Mouse (Mus musculus): Measurements from ENCODE around the gene Actg1. TPM values are rescaled to one million over a fixed set of nuclear protein-coding genes. Genes with fewer than 3 reads are reported as not detected.

Gene Actg1
- 700 and 751 TPM in 2 replicates for total RNA-seq (2014; rRNA removed; ENCODE audit: low replicate concordance)
- polyA plus RNA-seq (2015; fragmentation: Nextera tagmentation; extraction: Ambion mirVana), result 639 and 714 TPM in 2 replicates

GRCm38 (mm10) chr11:120347791-120348683, at the start of gene Actg1:
Gene Actg1 (minus strand): TSS chr11:120348542.
- H3K4me1 ChIP-seq (ENCODE audit: control insufficient read depth, insufficient read depth), result peaks cover 15% of the 10 kb centered on the region
- no peaks in the 10 kb centered on the region for H3K9me3 ChIP-seq (replicated peaks; ENCODE audit: control insufficient read depth, low read length)
- peak within 1 kb of the TSS; percentile 99 for H3K27ac ChIP-seq (ENCODE audit: low read depth)
- peak within 1 kb of the TSS; percentile 100 for H3K9ac ChIP-seq (replicated peaks; ENCODE audit: low read depth, low read length)
- DNase-seq (ENCODE audit: low spot score) (peak; percentile 90), ATAC-seq (ENCODE audit: insufficient read depth, low read depth) (peak; percentile 61)
- under 1% methylated on average over 71 of the region's 103 CpGs for WGBS
- TF ChIP-seq CTCF (IDR thresholded peaks at IDR 0.05; ENCODE audit: low read depth) (no peak), EP300 (IDR thresholded peaks at IDR 0.05; ENCODE audit: low read depth) (no peak)
- H3K36me3 ChIP-seq (replicated peaks; ENCODE audit: control insufficient read depth, insufficient read depth, low read length), result peaks cover 13% of the 10 kb centered on the region
- peak within 1 kb of the TSS; percentile 98 for H3K4me3 ChIP-seq (ENCODE audit: low read depth, low read length)
- H3K27me3 ChIP-seq (ENCODE audit: control insufficient read depth, insufficient read depth, low read length), result no peaks in the 10 kb centered on the region
- H3K4me2 ChIP-seq (ENCODE audit: low read depth, low read length), result peak within 1 kb of the TSS; percentile 85

- Histone ChIP-seq H3K9ac (replicated peaks; ENCODE audit: low read depth, low read length) (no peak overlapping the region), H3K27ac (ENCODE audit: low read depth) (no peak overlapping the region), H3K4me1 (ENCODE audit: control insufficient read depth, insufficient read depth) (no peaks in the 10 kb centered on the region), H3K4me3 (ENCODE audit: low read depth, low read length) (no peak overlapping the region), H3K27me3 (ENCODE audit: control insufficient read depth, insufficient read depth, low read length) (no peaks in the 10 kb centered on the region), H3K9me3 (replicated peaks; ENCODE audit: control insufficient read depth, low read length) (no peaks in the 10 kb centered on the region), H3K4me2 (ENCODE audit: low read depth, low read length) (no peak overlapping the region), H3K36me3 (replicated peaks; ENCODE audit: control insufficient read depth, insufficient read depth, low read length) (peaks cover 81% of the 10 kb centered on the region)
- no peak for TF ChIP-seq EP300 (IDR thresholded peaks at IDR 0.05; ENCODE audit: low read depth)
- no peak for TF ChIP-seq CTCF (IDR thresholded peaks at IDR 0.05; ENCODE audit: low read depth)
- 70% methylated on average over 2 of the region's 2 CpGs for WGBS
- DNase-seq (ENCODE audit: low spot score) (no peak), ATAC-seq (ENCODE audit: insufficient read depth, low read depth) (no peak)
These were observed 49.3 kb upstream of the Actg1 start for GRCm38 (mm10) chr11:120397602-120398001.

- Histone ChIP-seq H3K4me3 (ENCODE audit: low read depth, low read length) (no peak overlapping the region), H3K36me3 (replicated peaks; ENCODE audit: control insufficient read depth, insufficient read depth, low read length) (peaks cover 68% of the 10 kb centered on the region), H3K9me3 (replicated peaks; ENCODE audit: control insufficient read depth, low read length) (no peaks in the 10 kb centered on the region), H3K27me3 (ENCODE audit: control insufficient read depth, insufficient read depth, low read length) (no peaks in the 10 kb centered on the region), H3K4me2 (ENCODE audit: low read depth, low read length) (no peak overlapping the region), H3K27ac (ENCODE audit: low read depth) (no peak overlapping the region), H3K9ac (replicated peaks; ENCODE audit: low read depth, low read length) (no peak overlapping the region), H3K4me1 (ENCODE audit: control insufficient read depth, insufficient read depth) (no peaks in the 10 kb centered on the region)
- no peak for DNase-seq (ENCODE audit: low spot score)
- WGBS, result 56% methylated on average over 4 of the region's 4 CpGs
- no peak for TF ChIP-seq EP300 (IDR thresholded peaks at IDR 0.05; ENCODE audit: low read depth)
- TF ChIP-seq CTCF (IDR thresholded peaks at IDR 0.05; ENCODE audit: low read depth), result no peak
- ATAC-seq (ENCODE audit: insufficient read depth, low read depth), result no peak
These were observed 47.3 kb upstream of the Actg1 start for GRCm38 (mm10) chr11:120395661-120396060.

- peaks cover 47% of the 10 kb centered on the region for H3K36me3 ChIP-seq (replicated peaks; ENCODE audit: control insufficient read depth, insufficient read depth, low read length)
- H3K27ac ChIP-seq (ENCODE audit: low read depth), result peak overlapping the region; percentile 52
- DNase-seq (ENCODE audit: low spot score), result no peak
- peaks cover 13% of the 10 kb centered on the region; the same call in 1 of the 2 replicates for H3K4me1 ChIP-seq (ENCODE audit: control insufficient read depth, insufficient read depth)
- no peak overlapping the region for H3K4me2 ChIP-seq (ENCODE audit: low read depth, low read length)
- no peaks in the 10 kb centered on the region for H3K27me3 ChIP-seq (ENCODE audit: control insufficient read depth, insufficient read depth, low read length)
- whole genome bisulfite sequencing, result 79% methylated on average over 9 of the region's 9 CpGs
- no peak overlapping the region for H3K4me3 ChIP-seq (ENCODE audit: low read depth, low read length)
- TF ChIP-seq EP300 (IDR thresholded peaks at IDR 0.05; ENCODE audit: low read depth) (no peak), CTCF (IDR thresholded peaks at IDR 0.05; ENCODE audit: low read depth) (no peak)
- no peak overlapping the region for H3K9ac ChIP-seq (replicated peaks; ENCODE audit: low read depth, low read length)
- H3K9me3 ChIP-seq (replicated peaks; ENCODE audit: control insufficient read depth, low read length), result no peaks in the 10 kb centered on the region
- no peak for ATAC-seq (ENCODE audit: insufficient read depth, low read depth)
These were observed 40.2 kb upstream of the Actg1 start for GRCm38 (mm10) chr11:120388580-120388979.

- peak; percentile 24; the same call in 1 of the 2 replicates for ATAC-seq (ENCODE audit: insufficient read depth, low read depth)
- H3K4me2 ChIP-seq (ENCODE audit: low read depth, low read length), result no peak overlapping the region
- H3K36me3 ChIP-seq (replicated peaks; ENCODE audit: control insufficient read depth, insufficient read depth, low read length), result peaks cover 47% of the 10 kb centered on the region
These were observed 38.8 kb upstream of the Actg1 start for GRCm38 (mm10) chr11:120387157-120387556.

More at GRCm38 (mm10) chr11:120387157-120387556, 38.8 kb upstream of the Actg1 start:
- Histone ChIP-seq H3K27ac (ENCODE audit: low read depth) (peak overlapping the region; percentile 96), H3K9me3 (replicated peaks; ENCODE audit: control insufficient read depth, low read length) (no peaks in the 10 kb centered on the region), H3K4me1 (ENCODE audit: control insufficient read depth, insufficient read depth) (peaks cover 21% of the 10 kb centered on the region), H3K4me3 (ENCODE audit: low read depth, low read length) (no peak overlapping the region), H3K27me3 (ENCODE audit: control insufficient read depth, insufficient read depth, low read length) (no peaks in the 10 kb centered on the region), H3K9ac (replicated peaks; ENCODE audit: low read depth, low read length) (no peak overlapping the region)
- TF ChIP-seq EP300 (IDR thresholded peaks at IDR 0.05; ENCODE audit: low read depth) (no peak), CTCF (IDR thresholded peaks at IDR 0.05; ENCODE audit: low read depth) (no peak)
- WGBS, result 26% methylated on average over 2 of the region's 2 CpGs
- DNase-seq (ENCODE audit: low spot score), result peak; percentile 39

Measured in heart, postnatal 0 days (tissue).